Mouse (Mus musculus) gastrocnemius, adult 2 months (tissue): ENCODE measurements around the gene AI467606. TPM values are rescaled to one million over a fixed set of nuclear protein-coding genes. Genes with fewer than 3 reads are reported as not detected.
A peak's percentile ranks its signal among the peaks of the same experiment; 100 is the strongest.

Experiments used
- DNase-seq: peaks from one replicate; pipeline ENCODE4 v3.0.0; 2022
- H3K27ac ChIP-seq: fragments of 200-600 bp; 2 replicates; pipeline ENCODE4 v1.8.1; 2022; ENCODE audit warnings: mild to moderate bottlenecking
- H3K4me3 ChIP-seq: fragments of 200-600 bp; 2 replicates; pipeline ENCODE4 v1.8.1; 2022; ENCODE audit warnings: mild to moderate bottlenecking, moderate library complexity
- CTCF ChIP-seq: fragments of 200-600 bp; IDR thresholded peaks from 2 replicates; pipeline ENCODE4 v1.8.1; 2022; ENCODE audit warnings: antibody characterized with exemption, mild to moderate bottlenecking, moderate library complexity
- intact Hi-C: fragments of 180-260 bp; cut with DNase I; formaldehyde crosslinking; loops from one replicate; pipeline ENCODE4 v1.15.1; 2025
- total RNA-seq, 2 experiments: library from RNA; stranded (reverse); gene quantifications; 2 replicates each; pipeline ENCODE4 v1.2.3; 2021

The AI467606 gene
- total RNA-seq, 2 experiments from 2014 or later, result 0.51 to 0.92 TPM

- intact Hi-C loops, result no loop called here
- no peak for TF ChIP-seq CTCF
- no peak for DNase-seq
- no peak overlapping the region for H3K4me3 ChIP-seq
- no peak overlapping the region for H3K27ac ChIP-seq
These were observed 25.3 kb downstream of the AI467606 start for GRCm38 (mm10) chr7:127116331-127116935.

DNA sequence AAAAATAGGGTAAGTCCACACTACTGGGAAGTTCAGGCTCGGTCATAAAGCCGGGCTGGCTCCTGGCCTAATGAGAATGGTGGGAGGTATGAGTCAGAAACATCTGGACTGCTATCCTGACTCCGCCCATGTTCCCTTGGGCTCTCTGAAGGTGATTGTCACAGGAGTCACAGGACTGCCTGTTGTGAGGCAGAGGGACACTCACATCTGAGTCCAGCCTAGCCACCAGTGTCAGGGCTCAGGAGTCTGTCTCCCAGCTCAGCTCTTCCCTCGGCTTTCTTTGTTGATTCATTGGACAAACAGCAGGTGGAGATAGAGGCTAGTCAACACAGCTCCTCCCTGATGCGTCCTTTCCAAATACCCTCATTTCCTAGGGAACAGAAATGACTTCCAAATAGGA is 26.8 kb downstream of the AI467606 start:
- TF ChIP-seq CTCF, result peak; percentile 40
- Histone ChIP-seq H3K4me3 (no peak overlapping the region), H3K27ac (no peak overlapping the region)
- peak; percentile 60 for DNase-seq
- intact Hi-C loops, result no loop called here

- intact Hi-C loops, result no loop called here
- no peak overlapping the region for H3K4me3 ChIP-seq
- no peak for TF ChIP-seq CTCF
- DNase-seq, result no peak
- no peak overlapping the region for H3K27ac ChIP-seq
These were observed 27.7 kb downstream of the AI467606 start for GRCm38 (mm10) chr7:127118671-127119445.

GRCm38 (mm10) chr7:127121061-127121910 is 30.1 kb downstream of the AI467606 start:
- peak; percentile 60 for DNase-seq
- TF ChIP-seq CTCF, result no peak
- peak overlapping the region; percentile 45 for H3K4me3 ChIP-seq
- H3K27ac ChIP-seq, result peak overlapping the region; percentile 40; the same call in 1 of the 2 replicates
- intact Hi-C loops, result loop anchor here (5.0 kb wide), 1 partner anchor 61 kb away; no protein-coding TSS in a partner anchor

GRCm38 (mm10) chr7:127121911-127122270 is 30.7 kb downstream of the AI467606 start, which contains the start of gene Qprt:
Qprt (minus strand) TSS chr7:127122226.
- no peak for DNase-seq
- H3K27ac ChIP-seq, result peak within 1 kb of the TSS; percentile 40; the same call in 1 of the 2 replicates
- intact Hi-C loops, result loop anchor here (5.0 kb wide), 1 partner anchor 60 kb away; no protein-coding TSS in a partner anchor
- TF ChIP-seq CTCF, result no peak
- peak within 1 kb of the TSS; percentile 45 for H3K4me3 ChIP-seq

GRCm38 (mm10) chr7:127129638-127130037 is 38.5 kb downstream of the AI467606 start:
- DNase-seq, result no peak
- intact Hi-C loops, result loop anchor here (5.0 kb wide), 1 partner anchor 103 kb away; the partner anchor contains the start of genes Sept1 and Zfp553

DNA sequence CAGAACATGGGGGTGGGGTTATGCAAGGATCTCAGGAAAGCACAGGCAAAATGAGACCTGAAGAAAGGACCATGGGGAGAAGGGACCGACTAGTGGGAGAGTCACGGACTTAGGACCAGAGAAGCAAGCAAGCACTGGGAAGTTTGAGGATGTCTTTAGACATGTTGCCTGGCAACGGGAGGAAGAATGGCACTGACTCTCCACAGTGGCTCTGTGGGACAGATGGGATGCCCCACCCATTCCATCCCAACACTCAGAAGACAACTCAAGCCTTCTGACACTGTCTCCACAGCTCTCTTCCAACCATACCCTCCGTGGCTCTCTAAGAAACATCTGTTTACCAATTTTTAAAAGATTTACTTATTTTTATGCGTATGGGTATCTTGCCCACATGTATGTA is 42.0 kb downstream of the AI467606 start:
- intact Hi-C loops, result no loop called here
- no peak for TF ChIP-seq CTCF

More at GRCm38 (mm10) chr7:127129638-127130037, 38.5 kb downstream of the AI467606 start:
- TF ChIP-seq CTCF, result peak; percentile 61
- Histone ChIP-seq H3K4me3 (no peak overlapping the region), H3K27ac (no peak overlapping the region)

GRCm38 (mm10) chr7:127134821-127135447 is 43.8 kb downstream of the AI467606 start:
- H3K27ac ChIP-seq, result no peak overlapping the region
- H3K4me3 ChIP-seq, result no peak overlapping the region
- intact Hi-C loops, result no loop called here
- no peak for DNase-seq
- no peak for TF ChIP-seq CTCF

More for the DNA sequence above, 42.0 kb downstream of the AI467606 start:
- H3K27ac ChIP-seq, result no peak overlapping the region
- H3K4me3 ChIP-seq, result no peak overlapping the region
- no peak for DNase-seq

GRCm38 (mm10) chr7:127136181-127137071 is 45.3 kb downstream of the AI467606 start:
- no peak for DNase-seq
- TF ChIP-seq CTCF, result no peak
- H3K4me3 ChIP-seq, result no peak overlapping the region
- H3K27ac ChIP-seq, result no peak overlapping the region
- intact Hi-C loops, result no loop called here

DNA sequence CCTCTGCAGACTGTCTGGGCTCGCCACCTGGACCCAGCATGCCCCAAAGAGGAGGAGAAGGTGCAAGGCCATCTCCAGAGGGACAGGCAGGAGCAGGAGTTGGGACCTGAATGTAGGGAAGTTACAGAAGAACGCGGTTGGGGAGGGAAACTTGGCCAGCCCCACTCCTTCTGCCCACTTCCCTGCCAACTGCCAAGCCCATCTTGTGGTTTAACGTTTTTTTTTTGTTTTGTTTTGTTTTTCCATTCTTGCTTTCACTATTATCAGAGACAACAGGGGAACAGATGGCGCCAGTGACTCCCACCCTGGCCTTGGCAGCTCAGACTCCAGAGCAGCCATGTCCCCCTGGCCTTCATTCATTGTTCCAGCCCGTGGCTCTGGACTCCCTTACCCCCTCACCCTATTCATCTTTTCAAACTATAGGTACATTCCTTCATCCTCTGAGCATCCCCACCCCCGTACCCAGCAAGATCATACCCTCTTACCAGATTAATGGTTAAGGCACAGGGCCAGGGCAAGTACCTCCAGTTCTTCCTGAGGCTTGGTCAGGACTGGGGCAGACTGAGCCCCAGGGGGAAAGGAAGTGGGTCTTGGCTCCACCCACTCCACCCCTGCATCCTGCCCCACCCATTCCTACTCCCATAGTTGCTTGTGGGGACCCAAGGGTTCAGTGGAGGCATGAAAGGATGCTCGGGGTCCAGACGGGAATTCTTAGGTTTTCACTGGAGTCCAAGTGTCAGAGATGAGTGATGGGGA is 46.3 kb downstream of the AI467606 start, which contains the start of gene Spn:
Spn (minus strand) TSS at position 562 of the 756 bp plus-strand sequence.
- intact Hi-C loops, result no loop called here
- DNase-seq, result no peak
- no peak for TF ChIP-seq CTCF
- H3K4me3 ChIP-seq, result no peak within 1 kb of the TSS
- H3K27ac ChIP-seq, result no peak within 1 kb of the TSS
